Mouse (Mus musculus): Measurements from ENCODE around the gene Tnrc6a.

DNA sequence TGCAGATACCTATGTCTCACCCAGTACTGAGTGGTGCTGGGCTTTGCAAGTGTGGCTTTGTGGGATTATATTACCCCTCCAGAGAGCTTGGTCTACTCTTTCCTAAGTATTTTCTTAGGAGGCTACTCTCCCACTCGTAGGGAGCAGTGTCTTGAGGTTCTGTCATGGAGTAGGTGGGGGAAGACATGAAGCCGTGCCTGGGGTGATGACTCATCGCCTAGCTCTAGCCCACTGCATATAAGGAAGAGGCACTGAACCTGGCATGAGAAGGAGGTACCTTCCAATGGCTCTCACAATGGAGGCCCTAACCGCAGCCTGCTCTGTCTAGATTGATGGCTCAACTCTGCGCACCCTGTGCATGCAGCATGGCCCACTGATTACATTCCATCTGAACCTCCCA, 68.0 kb downstream of the Tnrc6a start:
- TF ChIP-seq USF1 (IDR thresholded peaks at IDR 0.05; ENCODE audit: low read depth) (no peak), CTCF (IDR thresholded peaks at IDR 0.05; ENCODE audit: control insufficient read depth, insufficient read depth, insufficient read length) (no peak), MYOD1 (IDR thresholded peaks at IDR 0.05; ENCODE audit: control insufficient read depth, insufficient read length, low read depth) (no peak), MAX (IDR thresholded peaks at IDR 0.05) (no peak), FOSL1 (IDR thresholded peaks at IDR 0.05; ENCODE audit: insufficient read depth, low read length, poor library complexity, severe bottlenecking) (no peak), CEBPB (IDR thresholded peaks at IDR 0.05; ENCODE audit: low read depth) (no peak), MYOG (IDR thresholded peaks at IDR 0.05; ENCODE audit: control insufficient read depth, extremely low read depth, insufficient read length) (no peak)

Data from C2C12 (cell line).